Mouse (Mus musculus): ENCODE data around the gene Tmem106c.
A peak's percentile ranks its signal among the peaks of the same experiment; 100 is the strongest.

Gene Tmem106c

DNA sequence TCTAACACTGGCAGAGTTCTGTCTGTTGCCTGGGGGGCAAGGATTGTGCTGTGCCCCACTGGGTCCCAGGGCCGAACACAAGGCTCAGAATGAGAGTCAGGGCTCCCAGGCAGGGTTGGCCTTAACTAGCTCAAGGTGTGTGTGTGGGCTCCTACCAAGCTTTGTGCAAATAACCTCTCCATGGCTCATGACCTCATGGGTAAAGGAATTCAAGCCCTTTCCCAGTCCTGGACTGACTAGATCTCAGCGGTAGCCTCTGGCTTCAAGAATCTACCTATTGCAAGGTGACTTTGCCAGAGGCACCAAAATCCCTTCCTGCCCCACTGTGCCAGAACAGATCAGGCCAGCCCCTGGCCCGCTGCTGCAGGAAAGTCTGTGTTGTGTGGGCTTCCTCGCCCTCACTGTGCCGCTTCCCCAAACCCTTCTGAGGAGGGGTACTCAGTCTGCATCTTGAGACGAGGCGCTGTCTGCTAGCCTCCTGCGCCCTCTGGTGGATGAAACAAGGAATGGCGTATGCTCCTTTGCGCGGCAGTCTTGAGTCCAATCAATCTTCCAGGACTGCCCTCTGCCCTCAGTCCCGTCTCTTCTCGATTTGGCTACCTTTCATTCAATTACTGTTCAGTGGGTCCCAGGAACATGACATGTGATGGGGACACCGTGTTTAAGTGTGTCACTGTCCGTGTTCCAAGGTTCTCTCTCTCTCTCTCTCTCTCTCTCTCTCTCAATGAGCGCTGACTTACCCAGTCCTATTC, 11.7 kb upstream of the Tmem106c start:
- DNase-seq (ENCODE audit: low read depth, low spot score): no peak

DNA sequence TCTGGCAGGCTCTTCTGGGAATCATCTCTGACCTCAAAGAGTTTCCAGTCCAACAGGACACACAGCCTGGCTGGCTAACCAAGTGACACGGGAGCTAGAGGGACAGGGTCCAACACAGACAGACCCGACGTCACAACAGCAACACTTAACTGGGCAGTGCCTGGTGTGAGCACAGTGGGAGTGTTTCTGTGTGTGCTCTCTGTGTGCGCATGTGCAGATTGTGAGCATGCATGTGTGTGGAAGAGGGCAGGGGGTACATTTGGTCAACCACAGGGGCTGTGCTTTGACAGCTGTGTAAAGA, 11.2 kb upstream of the Tmem106c start:
- no peak for DNase-seq (ENCODE audit: low read depth, low spot score)

DNA sequence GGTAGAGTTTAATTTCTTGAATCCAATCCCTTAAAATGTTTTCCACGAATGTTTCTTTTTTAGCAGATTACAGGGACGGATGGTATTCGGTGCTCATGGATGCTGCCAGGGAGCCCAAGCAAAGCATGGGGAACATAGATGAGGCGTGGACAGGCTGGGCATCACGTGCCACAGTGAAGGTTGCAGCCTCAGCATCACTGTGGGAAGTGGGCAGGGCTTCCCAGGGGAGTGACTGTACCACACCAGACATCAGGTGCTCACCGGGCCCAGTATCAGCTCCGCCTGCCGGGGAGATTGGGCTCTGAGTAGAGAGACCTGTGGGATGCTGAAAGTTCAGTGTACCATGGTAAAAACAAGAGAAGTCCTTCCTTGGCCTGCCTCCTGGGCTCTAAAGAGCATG, 9.3 kb upstream of the Tmem106c start:
- DNase-seq (ENCODE audit: low read depth, low spot score): no peak

DNA sequence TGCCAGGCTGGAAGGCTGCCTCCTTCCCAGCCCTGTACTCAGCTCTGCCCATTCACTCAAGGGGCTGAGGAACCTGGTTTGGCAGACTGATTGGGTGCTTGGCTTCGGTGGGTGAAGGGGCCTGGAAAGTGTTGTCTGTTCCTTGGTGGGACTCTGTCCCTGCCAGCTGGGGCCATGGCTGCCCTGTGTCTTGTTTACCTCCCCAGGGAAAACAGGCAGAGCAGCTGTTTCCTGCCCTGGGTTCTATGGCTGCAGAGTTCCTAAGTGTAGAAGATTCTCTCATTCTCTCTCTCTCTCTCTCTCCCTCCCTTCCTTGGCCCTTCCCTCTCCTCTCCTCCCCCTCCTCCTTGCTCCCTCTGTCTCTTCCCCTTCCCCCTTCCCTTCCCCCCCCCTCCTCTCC, 8.7 kb upstream of the Tmem106c start:
- no peak for DNase-seq (ENCODE audit: low read depth, low spot score)

DNA sequence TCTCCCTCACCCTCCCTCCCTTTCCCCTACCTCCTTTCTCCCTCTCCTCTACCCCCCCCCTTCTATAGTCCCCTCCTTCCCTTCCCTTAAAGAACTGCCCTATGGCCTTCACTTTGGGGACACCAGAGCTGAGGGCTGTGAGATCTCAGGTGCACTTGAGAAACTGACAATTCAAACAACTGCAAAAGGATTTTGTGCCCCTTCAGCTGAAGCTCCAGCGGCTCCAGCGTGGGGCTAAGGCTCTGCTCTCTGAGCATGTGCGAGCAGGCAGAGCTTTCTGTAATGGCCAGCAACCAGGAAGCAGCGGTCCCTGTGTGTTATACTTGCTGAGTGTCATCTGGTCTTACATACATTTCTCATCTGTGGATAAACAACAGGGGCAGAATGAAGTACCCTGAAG, 8.3 kb upstream of the Tmem106c start:
- no peak for DNase-seq (ENCODE audit: low read depth, low spot score)

DNA sequence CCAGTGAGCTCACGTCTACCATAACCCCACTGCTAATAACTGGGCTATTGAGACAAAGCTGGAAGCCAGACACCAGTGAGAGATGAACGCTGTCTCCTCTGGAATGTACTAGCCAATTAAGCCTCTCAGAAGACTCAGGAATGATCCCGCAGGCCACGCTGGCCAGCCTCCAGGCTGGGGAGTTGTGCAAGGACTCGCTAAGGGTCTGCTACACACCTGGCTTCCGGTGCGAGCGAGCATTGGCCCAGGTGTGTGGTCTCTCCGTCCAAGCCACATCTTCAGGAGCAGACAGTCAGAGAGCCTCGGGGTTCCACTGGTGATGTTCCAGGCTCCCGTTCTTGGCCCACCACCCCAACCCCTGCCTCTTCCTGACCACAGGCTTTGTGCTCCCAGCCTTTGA, 7.6 kb upstream of the Tmem106c start:
- DNase-seq (ENCODE audit: low read depth, low spot score): no peak

DNA sequence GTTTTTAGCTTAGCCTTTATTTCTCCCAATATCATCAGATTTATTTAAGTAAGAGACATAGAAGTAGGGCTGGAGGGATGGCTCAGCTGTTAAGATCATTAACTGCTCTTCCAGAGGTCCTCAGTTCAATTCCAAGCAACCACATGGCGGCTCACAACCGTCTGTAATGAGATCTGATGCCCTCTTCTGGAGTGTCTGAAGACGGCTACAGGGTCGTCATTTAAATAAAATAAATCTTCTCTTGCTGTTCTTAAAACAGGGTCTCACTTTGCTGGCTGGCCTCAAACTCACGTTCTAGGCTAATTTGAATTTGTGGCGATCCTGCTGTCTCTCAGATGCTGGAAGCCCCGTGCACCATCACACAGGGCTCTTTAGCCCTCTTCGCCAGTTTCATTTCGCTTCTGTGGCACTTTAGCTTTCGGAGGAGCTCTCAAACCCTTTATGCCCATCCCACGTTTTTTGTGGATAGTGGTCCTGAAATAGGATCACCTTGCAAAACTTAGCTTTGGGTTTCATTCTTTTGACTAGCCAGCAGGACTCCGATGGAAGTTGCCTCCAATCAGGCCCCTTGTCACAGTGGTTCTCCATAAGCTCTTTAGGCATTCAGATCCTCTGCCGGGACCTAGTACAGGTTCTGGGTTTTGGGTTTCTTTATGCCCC, 541 bp upstream of the Tmem106c start:
- no peak for DNase-seq (ENCODE audit: low read depth, low spot score)

DNA sequence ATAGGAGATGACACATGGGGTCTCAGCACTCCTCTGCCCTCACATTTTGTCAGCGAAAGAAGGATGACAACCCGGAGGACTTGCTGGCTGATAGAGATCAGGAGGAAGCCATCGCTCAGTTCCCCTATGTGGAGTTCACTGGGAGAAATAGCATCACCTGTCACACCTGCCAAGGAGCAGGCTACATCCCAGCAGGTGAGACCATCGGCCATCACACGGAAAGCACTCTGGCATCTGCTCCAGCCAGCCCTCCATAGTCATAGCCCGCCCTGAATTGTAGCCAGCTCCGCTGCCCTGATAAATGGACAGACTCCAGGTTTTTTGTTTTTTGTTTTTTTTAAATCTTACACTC, 812 bp downstream of the Tmem106c start:
- DNase-seq (ENCODE audit: low read depth, low spot score): no peak

DNA sequence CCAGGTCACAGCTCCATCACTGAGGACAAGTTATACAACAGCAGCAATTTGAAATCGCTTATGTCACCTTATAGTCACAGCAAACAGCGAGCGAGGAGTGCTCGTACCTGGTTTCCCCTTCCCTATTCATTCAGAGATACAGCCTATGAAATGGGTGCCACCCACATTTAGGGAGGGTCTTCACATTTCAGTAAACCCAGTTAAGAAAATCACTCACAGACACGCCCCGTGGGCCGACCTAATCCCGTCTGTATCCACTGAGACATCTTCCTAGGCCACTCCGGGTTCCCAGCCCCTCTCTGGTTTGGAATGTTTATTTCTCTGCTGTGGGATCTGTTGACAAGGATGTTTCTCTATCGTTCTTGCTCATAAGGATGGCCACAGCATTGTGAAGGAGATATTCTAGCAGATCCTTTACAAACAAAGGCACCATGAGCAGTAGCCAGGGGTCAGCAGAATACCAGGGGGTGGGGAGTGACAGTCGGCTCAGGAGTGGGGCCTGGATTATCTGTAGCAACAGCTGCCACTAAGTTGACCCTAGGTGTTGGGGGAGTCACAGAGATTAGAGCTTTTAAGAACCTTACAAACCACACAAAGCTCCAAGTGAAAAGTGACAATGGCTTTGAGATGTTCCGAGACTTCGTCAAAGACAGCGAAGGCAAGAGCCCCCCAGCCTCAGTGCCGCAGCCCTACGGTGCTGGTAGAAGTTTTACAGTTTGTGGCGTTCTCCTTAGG, 1.5 kb downstream of the Tmem106c start:
- DNase-seq (ENCODE audit: low read depth, low spot score): no peak

DNA sequence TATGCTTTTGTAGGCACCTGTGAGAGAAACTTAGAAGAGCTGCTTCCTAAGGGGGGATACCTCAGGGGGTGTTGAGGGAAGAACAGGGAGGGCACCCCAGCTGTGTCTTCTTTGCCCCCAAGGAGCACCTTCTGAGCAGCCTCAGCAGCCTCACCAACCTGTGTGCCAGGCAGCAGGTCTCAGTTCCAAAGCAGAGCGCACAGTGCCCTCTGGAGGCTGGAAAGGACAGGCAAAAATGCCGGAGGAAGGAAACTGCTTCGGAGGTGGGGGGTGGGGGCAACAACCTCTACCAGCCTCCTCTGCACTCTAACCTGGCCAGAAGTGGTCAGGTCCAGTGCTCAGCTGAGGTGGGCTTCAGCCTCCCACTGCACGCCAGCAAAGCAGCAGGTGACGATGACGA, 6.3 kb downstream of the Tmem106c start:
- no peak for DNase-seq (ENCODE audit: low read depth, low spot score)

DNA sequence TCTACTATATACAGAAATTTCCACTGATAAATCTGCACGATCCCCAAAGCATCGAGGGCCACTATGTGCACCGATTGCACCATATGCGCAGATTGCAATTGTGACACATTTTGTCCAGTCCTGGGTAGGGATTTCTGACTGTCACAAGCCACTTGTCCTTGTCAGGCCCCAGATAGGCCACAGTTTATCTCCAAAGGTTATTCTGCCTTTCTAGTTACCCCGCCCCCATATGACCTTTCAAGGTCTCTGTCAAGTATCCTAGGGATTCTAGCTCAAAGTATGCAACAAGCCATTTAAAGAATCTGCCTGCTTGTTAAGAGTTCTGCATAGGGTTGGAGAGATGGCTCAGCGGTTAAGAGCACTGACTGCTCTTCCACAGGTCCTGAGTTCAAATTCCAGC, 8.6 kb downstream of the Tmem106c start:
- no peak for DNase-seq (ENCODE audit: low read depth, low spot score)

DNA sequence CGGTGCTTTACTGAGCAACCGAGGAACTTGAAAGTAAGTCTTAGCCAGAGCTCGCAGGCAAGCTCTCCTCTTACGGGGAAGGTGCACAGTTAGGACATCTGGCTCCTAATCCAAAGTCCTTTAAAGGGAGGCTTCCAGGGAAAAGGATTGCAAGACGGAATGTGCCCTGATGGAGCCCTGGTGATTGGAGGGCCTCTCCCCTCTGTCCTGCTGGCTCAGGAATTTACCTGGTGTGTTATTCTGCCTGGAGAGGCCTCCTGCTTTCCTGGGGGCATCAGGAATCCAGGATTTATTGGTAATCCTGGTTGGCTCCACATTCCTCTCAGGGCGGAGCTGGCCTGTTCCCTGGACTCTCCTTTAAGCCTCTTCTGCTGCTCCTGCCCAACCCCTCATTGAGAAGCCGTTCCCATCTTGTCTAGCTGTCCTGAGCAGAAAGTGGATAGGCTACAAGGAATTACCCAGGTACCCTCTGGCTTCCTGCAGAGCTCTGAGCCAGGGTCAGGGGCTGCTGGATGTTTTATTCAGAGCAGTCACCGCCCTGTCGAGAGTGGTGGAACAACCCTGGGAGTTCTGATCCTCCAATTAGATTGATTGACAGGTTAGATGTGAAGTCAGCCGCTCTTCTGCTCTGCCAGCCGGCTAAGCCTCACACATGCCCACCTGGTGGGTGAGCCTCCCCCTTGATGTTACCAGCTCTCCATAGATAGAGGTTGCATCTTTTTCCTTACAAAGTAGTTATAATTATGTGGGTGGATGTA, 9.4 kb downstream of the Tmem106c start:
- DNase-seq (ENCODE audit: low read depth, low spot score): no peak

DNA sequence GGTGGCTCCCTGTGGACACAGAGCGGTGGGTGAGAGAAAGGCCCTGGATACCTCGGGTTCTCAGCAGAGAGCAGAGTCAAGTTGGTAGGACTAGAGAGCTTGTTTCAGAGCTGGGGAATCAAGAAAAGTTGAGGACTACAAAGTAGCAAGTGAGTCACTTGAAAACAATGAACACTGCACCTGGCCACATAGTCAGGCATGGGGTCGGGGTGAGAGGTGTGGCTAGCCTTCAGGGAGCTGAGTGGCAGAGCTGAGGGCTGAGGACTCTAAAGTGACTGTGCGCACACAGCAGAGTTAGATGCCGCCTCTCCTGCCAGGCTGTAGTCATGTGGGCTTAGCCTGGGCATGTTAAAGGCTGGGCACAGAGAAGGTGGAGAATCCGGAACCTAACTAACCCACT, 17.6 kb downstream of the Tmem106c start:
- no peak for DNase-seq (ENCODE audit: low read depth, low spot score)

DNA sequence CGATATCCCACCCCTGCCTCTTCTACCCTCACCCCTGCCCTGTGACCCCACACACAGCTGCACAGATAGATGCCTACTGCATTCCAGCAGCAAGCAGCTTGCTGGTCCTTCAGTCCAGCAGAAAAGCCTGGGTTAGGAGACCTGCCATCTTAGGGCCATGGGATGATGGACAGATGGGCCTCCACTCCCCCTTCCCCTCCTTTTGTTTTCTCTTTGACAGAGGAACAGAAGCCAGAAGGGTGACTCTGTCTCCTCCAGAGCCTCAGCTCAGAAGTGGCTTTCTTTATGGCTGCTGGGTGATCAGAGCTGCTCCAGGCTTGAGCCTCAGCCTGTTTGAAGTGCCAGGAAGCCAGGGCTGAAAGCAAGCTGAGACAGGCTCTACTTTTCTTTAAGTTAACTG, 25.5 kb downstream of the Tmem106c start:
- no peak for DNase-seq (ENCODE audit: low read depth, low spot score)

DNA sequence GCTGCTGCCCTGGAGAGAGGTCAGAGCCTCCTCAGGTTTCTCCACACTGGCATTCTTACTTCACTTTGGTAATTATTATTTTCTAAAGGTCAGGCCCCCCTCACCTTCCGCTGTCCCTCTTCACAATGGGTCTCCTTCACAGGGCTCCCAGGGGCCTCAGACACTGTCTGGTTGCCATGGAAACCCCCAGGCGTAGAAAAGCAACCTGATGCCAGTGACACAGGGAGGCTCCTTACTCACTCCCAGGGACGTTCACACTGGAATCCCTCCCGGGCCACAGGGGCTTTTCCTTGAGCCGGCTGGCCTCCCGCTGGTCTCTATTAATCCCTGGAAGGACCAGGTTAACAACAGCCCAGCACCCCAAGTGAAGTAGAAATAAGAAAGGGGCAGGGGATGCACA, 26.1 kb downstream of the Tmem106c start:
- DNase-seq (ENCODE audit: low read depth, low spot score): no peak

DNA sequence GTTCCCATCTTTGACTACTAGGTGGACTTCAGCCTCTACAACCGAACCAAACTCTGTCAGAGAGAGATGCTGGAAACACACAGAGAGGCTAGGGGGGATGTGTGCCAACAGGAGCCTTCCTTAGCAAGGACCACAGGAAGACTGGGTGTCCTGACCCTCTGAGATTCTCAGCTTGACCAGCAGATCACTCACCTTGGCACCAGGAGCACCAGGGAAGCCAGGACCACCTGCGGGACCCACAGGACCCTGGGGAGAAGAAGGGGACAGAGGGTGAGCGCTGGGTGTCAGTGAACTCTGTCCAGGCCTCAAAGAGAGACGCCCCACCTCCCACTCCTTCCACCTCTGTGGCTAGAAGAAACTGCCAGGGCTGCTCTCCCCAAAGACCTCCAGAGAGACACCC, 26.7 kb downstream of the Tmem106c start:
- DNase-seq (ENCODE audit: low read depth, low spot score): no peak

DNA sequence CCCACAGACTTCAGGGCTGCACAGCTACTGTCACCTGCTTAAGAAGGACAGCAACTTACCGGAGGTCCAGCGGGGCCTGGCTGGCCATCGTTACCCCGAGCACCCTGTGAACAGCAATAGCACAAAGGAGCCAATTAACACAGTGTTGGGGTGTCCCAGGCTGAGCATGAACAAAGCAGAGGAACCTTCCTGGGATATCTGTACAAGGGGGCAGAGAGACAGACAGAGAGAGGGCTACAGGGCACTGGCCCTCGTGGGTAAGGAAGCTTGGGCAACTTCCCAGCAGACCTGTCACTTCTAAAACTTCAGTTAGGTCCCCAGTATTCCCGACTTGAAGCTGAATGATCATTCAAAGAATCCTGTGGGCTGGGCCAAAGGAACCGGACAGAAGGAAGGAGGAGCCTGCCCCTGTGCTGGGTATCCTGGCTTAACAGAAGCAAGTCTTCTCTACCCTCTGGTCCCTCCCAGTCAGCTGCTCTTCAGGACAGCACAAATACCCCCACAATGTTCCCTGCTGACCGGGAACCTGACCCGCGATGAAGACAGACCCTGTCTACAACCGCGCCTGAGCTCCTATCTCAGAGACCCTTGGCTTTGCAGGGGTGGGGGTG, 27.4 kb downstream of the Tmem106c start:
- DNase-seq (ENCODE audit: low read depth, low spot score): no peak

DNA sequence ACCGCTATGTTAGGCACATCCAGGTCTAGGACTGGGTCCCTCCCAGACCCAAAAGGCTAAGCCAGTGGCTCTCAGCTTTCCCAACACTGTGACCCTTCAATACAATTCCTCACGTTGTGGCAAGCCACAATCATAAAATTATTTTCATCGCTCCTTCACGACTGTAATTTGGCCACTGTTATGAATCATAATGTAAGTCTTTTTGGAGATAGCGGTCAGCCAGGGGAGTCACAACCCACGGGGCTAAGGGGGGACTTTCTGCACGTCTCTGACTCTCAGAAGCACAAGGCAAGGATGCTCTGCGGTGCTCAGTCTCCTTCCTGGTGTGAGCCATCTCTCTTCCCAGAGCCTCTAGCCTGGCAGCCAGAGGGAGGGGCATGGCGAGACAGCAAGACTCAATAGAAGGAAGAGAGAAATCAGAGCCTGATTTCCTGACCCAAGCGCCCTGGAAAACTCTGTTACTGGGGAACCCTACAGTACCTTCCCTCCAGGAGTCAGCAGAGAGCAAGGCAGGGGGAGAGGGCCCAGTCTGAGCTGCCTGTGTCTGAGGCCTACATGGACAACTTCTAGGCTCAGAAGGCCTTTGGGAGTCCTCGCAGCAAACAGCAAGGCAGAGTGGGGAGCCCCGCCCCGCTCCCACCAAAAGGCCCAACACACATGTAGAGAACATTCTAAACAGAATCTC, 28.2 kb downstream of the Tmem106c start:
- DNase-seq (ENCODE audit: low read depth, low spot score): no peak

DNA sequence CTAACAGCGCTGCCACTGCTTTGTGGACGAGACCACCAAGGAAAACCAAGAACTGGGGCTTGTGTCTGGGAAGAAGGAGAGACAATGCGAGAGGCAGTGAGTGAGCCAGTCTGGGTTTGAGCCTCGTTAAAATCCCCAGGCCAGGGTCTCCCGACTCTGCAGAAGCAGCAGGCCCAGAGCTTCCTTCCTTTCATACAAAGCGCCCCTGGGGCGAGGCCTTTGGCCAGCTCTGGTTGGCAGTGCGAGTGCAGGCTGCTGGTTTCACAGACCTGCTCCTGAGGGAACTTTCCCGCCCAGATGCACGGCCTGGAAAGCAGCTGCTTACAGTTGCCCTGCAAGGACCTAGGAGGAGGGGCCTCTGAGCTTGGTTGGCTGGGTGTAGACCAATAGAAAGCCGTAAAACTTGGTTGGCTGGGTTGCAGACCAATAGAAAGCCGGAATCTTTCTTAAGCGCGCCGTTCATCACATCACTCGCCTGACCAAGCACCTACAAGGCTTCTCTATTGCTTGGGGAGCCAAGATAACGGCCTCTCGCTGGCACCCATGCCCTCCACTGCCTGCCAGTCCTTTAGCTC, 28.8 kb downstream of the Tmem106c start:
- DNase-seq (ENCODE audit: low read depth, low spot score): peak; percentile 86

DNA sequence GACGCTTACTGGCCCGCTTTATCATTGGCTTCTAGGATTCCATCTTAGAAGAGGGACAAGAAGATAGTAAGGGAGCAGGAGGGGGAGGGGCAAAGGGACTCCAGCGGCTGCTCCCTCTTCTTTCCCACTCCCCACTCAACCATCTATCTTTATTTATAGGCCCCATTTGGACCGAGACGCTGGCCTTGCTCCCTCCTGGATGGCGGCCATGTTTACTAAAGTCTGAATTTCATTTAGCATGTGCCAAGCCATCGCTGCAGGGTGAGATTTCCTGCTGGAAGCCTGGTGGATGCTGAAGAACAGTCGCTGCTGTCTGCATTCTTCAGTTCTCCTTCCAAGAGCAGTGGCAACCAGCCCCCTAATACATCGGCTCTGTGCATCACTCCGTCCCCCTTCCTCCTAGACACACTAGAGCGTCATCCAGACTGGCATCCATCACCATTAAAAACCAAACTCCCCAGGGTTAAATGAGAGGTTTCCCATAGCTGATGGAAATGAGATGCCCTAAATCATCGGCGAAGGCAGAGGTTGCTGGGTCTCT, 32.8 kb downstream of the Tmem106c start:
- no peak for DNase-seq (ENCODE audit: low read depth, low spot score)

DNA sequence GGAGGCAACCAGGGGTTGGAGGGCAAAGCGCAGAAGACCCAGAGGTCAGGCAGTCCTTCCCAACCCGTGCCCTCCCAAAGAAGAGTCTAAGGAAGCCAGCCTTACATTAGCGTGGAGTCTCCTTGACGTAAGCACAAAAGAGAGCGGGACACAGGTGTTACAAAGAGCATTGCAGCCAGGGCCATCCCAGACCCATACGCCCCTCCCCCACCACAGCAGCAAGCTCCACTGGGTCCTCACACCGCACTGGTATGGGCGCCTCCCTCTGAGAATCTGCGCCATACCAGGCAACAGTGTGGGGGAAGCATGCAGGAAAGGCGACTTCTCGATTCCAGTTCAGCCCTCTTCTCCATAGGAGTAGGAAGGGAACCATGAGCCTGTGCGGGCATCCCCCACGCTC, 35.5 kb downstream of the Tmem106c start:
- no peak for DNase-seq (ENCODE audit: low read depth, low spot score)

All from retina, adult 2 months (tissue).